ENCODE assay signal across 17 mouse cellular contexts in genomic region chr11:84011576-84011975, GRCm38 (mm10). TPM values are rescaled to one million over a fixed set of nuclear protein-coding genes. Genes with fewer than 3 reads are reported as not detected.
DNase-seq lines count a peak whose midpoint lies in the region; TF ChIP-seq lines count a peak whose summit lies in the region.
"Had no signal": no experiment of that assay in that cellular context is flagged by ENCODE, and none has a peak within 500 bp of the region (broad histone marks: within the 10 kb centered on the region; RNA-seq: fewer than 3 reads in every experiment).

No protein-coding gene starts in this region.

- no peaks in the 10 kb centered on the region for H3K27me3 ChIP-seq in hindbrain, embryonic 10.5 days (ENCODE audit: insufficient read depth, poor library complexity, severe bottlenecking)
- peaks cover 15% of the 10 kb centered on the region; the same call in 1 of the 2 replicates for H3K27me3 ChIP-seq in midbrain, embryonic 10.5 days (ENCODE audit: low read depth, poor library complexity, severe bottlenecking)
- H3K27me3 ChIP-seq in kidney, adult 2 months (replicated peaks; ENCODE audit: control insufficient read depth, insufficient read depth, low read length) = no peaks in the 10 kb centered on the region
- H3K27me3 ChIP-seq: embryonic facial prominence, embryonic 13.5 days; heart, embryonic 12.5 days; megakaryocyte, embryonic 14.5 days had no signal

- 21% methylated on average over 2 of the region's 2 CpGs for WGBS in hindbrain, embryonic 10.5 days
- 15% methylated on average over 2 of the region's 2 CpGs for WGBS in midbrain, embryonic 10.5 days
- 89% methylated on average over 2 of the region's 2 CpGs for WGBS in kidney, adult 2 months

- no peak for TF ChIP-seq POLR2A in kidney, adult 2 months (IDR thresholded peaks at IDR 0.05; ENCODE audit: low read depth, low read length)

- H3K4me3 ChIP-seq in layer of hippocampus, adult 2 months = peak overlapping the region; percentile 2; the same call in 1 of the 2 replicates
- H3K4me3 ChIP-seq in hindbrain, embryonic 10.5 days = peak overlapping the region; percentile 7; the same call in 1 of the 2 replicates
- H3K4me3 ChIP-seq in midbrain, embryonic 10.5 days = peak overlapping the region; percentile 30
- H3K4me3 ChIP-seq in kidney, adult 2 months (ENCODE audit: insufficient read depth, low read depth, low read length) = no peak overlapping the region
- H3K4me3 ChIP-seq: embryonic facial prominence, embryonic 13.5 days; heart, embryonic 12.5 days; megakaryocyte, embryonic 14.5 days had no signal

- peak overlapping the region; percentile 73 for H3K27ac ChIP-seq in layer of hippocampus, adult 2 months
- peak overlapping the region; percentile 45 for H3K27ac ChIP-seq in hindbrain, embryonic 10.5 days
- H3K27ac ChIP-seq in midbrain, embryonic 10.5 days (replicated peaks) = peak overlapping the region; percentile 71
- H3K27ac ChIP-seq in kidney, adult 2 months (ENCODE audit: insufficient read depth, low read depth, low read length) = no peak overlapping the region
- H3K27ac ChIP-seq: embryonic facial prominence, embryonic 13.5 days had no signal

- no peaks in the 10 kb centered on the region for H3K9me3 ChIP-seq in hindbrain, embryonic 10.5 days
- H3K9me3 ChIP-seq in midbrain, embryonic 10.5 days (replicated peaks) = no peaks in the 10 kb centered on the region
- H3K9me3 ChIP-seq: embryonic facial prominence, embryonic 13.5 days; heart, embryonic 12.5 days; megakaryocyte, embryonic 14.5 days had no signal

- TF ChIP-seq CTCF in layer of hippocampus, adult 2 months (conservative IDR thresholded peaks at IDR 0.05) = no peak
- TF ChIP-seq CTCF in kidney, adult 2 months (conservative IDR thresholded peaks at IDR 0.05; ENCODE audit: insufficient read depth, insufficient read length, low read depth, low read length) = no peak

- no peak for DNase-seq in layer of hippocampus, adult 2 months (ENCODE audit: low spot score in 2 of 2)
- no peak for DNase-seq in layer of hippocampus, postnatal 25 days (ENCODE audit: extremely low spot score in 1 of 2, low spot score in 1 of 2)
- DNase-seq in hindbrain, embryonic 10.5 days (ENCODE audit: low spot score) = no peak
- peak; percentile 22 for DNase-seq in midbrain, embryonic 10.5 days (ENCODE audit: low spot score)
- DNase-seq in heart, adult 9 months (ENCODE audit: low spot score in 2 of 2) = no peak
- no peak for DNase-seq in kidney, adult 11 months
- no peak for DNase-seq in kidney, adult 2 months
- DNase-seq: adrenal gland, postnatal 10 days; cerebellum, adult 2 months; kidney, postnatal 14 days; lung, postnatal 14 days; spleen, adult 18-20 months; thymus, postnatal 36 days had no signal

- peaks cover 38% of the 10 kb centered on the region for H3K36me3 ChIP-seq in hindbrain, embryonic 10.5 days
- peaks cover 35% of the 10 kb centered on the region for H3K36me3 ChIP-seq in midbrain, embryonic 10.5 days
- H3K36me3 ChIP-seq in kidney, adult 2 months (ENCODE audit: control insufficient read depth, insufficient read depth, low read length) = peaks cover 4% of the 10 kb centered on the region

- H3K4me1 ChIP-seq in hindbrain, embryonic 10.5 days (replicated peaks) = peaks cover 34% of the 10 kb centered on the region
- H3K4me1 ChIP-seq in midbrain, embryonic 10.5 days = peaks cover 57% of the 10 kb centered on the region
- no peaks in the 10 kb centered on the region for H3K4me1 ChIP-seq in kidney, adult 2 months (ENCODE audit: control insufficient read depth, insufficient read depth, low read length)
- H3K4me1 ChIP-seq: heart, embryonic 12.5 days had no signal

RNA-seq across cellular contexts. Expression of gene Synrg, which starts 47.3 kb away (rescaled TPM):
- total RNA-seq in layer of hippocampus, adult 2 months (2021) = 10 to 100 TPM; 68.2 to 72.1 TPM
- 10 to 100 TPM; 63.8 to 65.3 TPM for total RNA-seq in layer of hippocampus, postnatal 25 days (2021)
- 11.3 and 15.9 TPM in 2 replicates for polyA plus RNA-seq in hindbrain, embryonic 10.5 days (2016; fragmentation: Nextera tagmentation; extraction: Ambion mirVana)
- polyA plus RNA-seq in midbrain, embryonic 10.5 days (2016; fragmentation: Nextera tagmentation; extraction: Ambion mirVana) = 11.0 and 15.3 TPM in 2 replicates
- 21.0 and 25.8 TPM in 2 replicates for polyA plus RNA-seq in kidney, adult 2 months (2012; rRNA removed)

RNA-seq across cellular contexts. Expression of gene Dusp14, which starts 57.5 kb away (rescaled TPM):
- 10 to 100 TPM; 30.9 to 36.3 TPM for total RNA-seq in layer of hippocampus, adult 2 months (2021)
- 10 to 100 TPM; 31.0 to 35.4 TPM for total RNA-seq in layer of hippocampus, postnatal 25 days (2021)
- polyA plus RNA-seq in hindbrain, embryonic 10.5 days (2016; fragmentation: Nextera tagmentation; extraction: Ambion mirVana) = 11.0 and 13.3 TPM in 2 replicates
- polyA plus RNA-seq in midbrain, embryonic 10.5 days (2016; fragmentation: Nextera tagmentation; extraction: Ambion mirVana) = 10.3 and 10.8 TPM in 2 replicates
- polyA plus RNA-seq in kidney, adult 2 months (2012; rRNA removed) = 60.3 and 65.0 TPM in 2 replicates
- total RNA-seq: common myeloid progenitor, adult 5-6 weeks had no signal
